Mouse (Mus musculus) hindbrain, embryonic 16.5 days (tissue): Measurements from ENCODE around the gene Lekr1. TPM values are rescaled to one million over a fixed set of nuclear protein-coding genes. Genes with fewer than 3 reads are reported as not detected.

ENCODE experiments used
- ATAC-seq: fragments of 200-750 bp; cut with Nextera tagmentation; 2 replicates; pipeline ENCODE4 v1.8.0; 2017; ENCODE audit warnings: moderate TSS enrichment, moderate library complexity
- H3K27ac ChIP-seq: fragments of 300-500 bp; sonication (generic); 2 replicates; pipeline ENCODE4 v1.5.1; 2014; ENCODE audit warnings: low read depth, mild to moderate bottlenecking, control low read depth, low read length, moderate library complexity
- H3K27me3 ChIP-seq: fragments of 300-500 bp; sonication (generic); replicated peaks from 2 replicates; pipeline ENCODE4 v1.6.1; 2014; ENCODE audit warnings: low read length; ENCODE audit not compliant: control insufficient read depth, insufficient read depth
- H3K36me3 ChIP-seq: fragments of 300-500 bp; sonication (generic); 2 replicates; pipeline ENCODE4 v1.6.1; 2014; ENCODE audit warnings: mild to moderate bottlenecking, low read length, moderate library complexity, mixed read lengths; ENCODE audit not compliant: control insufficient read depth, insufficient read depth
- H3K4me1 ChIP-seq: fragments of 300-500 bp; sonication (generic); 2 replicates; pipeline ENCODE4 v1.6.1; 2014; ENCODE audit warnings: low read depth, low read length; ENCODE audit not compliant: control insufficient read depth, insufficient read depth
- H3K4me2 ChIP-seq: fragments of 300-500 bp; sonication (generic); 2 replicates; pipeline ENCODE4 v1.6.1; 2014; ENCODE audit warnings: mild to moderate bottlenecking, low read length, control low read depth, moderate library complexity
- H3K4me3 ChIP-seq: fragments of 300-500 bp; sonication (generic); 2 replicates; pipeline ENCODE4 v1.5.1; 2014; ENCODE audit warnings: mild to moderate bottlenecking, low read length, control low read depth, moderate library complexity
- H3K9ac ChIP-seq: fragments of 300-500 bp; sonication (generic); 2 replicates; pipeline ENCODE4 v1.6.1; 2014; ENCODE audit warnings: low read depth, mild to moderate bottlenecking, control low read depth, low read length, moderate library complexity
- H3K9me3 ChIP-seq: fragments of 300-500 bp; sonication (generic); 2 replicates; pipeline ENCODE4 v1.6.1; 2014; ENCODE audit warnings: mild to moderate bottlenecking, low read length, moderate library complexity; ENCODE audit not compliant: control insufficient read depth
- WGBS: fragments of 180-500 bp; shearing (Covaris S2); extraction: QIAGEN DNeasy Blood & Tissue Kit; methylation state at CpG from one replicate; pipeline ENCODE4 v1.1.7; 2014; 5-methylcytosine and 5-hydroxymethylcytosine counted together
- polyA plus RNA-seq: library from polyadenylated mRNA; unstranded; fragments of >200 nt; fragmentation: Nextera tagmentation; extraction: Ambion mirVana; gene quantifications from 2 replicates; pipeline ENCODE4 v1.2.1, GENCODE M21; 2015

Gene Lekr1
- polyA plus RNA-seq, 1 experiment from 2014 or later, result 7.2 TPM

DNA sequence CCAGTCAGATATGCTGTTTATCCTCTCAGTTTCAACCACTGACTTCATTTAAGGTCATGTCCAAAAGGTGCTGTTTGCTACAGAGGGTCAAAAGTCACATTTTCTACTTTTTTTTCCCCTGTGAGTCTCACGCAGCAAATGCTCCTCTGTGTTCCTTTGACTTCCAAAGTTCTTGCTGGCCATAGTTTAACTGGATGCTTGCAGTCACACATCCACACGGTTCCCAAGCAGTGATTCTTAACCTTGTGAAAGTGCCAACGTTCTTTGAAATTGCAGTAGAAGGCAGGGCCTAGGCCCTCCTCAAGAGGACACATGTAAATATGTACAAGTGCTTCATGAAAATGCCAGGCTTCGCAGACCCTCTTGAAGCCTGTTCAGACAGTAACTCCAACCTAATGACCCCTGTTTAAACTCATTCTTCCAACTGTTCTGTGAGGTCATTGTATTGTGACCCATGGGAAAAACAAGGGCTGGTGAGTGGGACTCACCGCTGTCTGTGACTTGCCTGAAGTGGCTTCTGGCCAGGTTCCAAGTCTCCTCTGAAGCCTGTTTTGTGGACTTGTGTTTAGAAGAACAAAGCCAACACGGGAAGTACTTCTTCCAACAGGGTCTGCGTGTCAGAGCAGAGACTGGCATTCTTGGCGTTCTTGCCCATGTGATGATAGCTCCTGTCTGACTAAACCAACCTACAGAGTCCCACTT, 179.0 kb downstream of the Lekr1 start:
- H3K27me3 ChIP-seq, result no peaks in the 10 kb centered on the region
- no peaks in the 10 kb centered on the region for H3K36me3 ChIP-seq
- no peaks in the 10 kb centered on the region for H3K4me1 ChIP-seq
- H3K9ac ChIP-seq, result no peak overlapping the region
- 56% methylated on average over 8 of the region's 8 CpGs for WGBS
- no peak overlapping the region for H3K27ac ChIP-seq
- no peak overlapping the region for H3K4me2 ChIP-seq
- H3K9me3 ChIP-seq, result no peaks in the 10 kb centered on the region
- no peak for ATAC-seq
- no peak overlapping the region for H3K4me3 ChIP-seq

DNA sequence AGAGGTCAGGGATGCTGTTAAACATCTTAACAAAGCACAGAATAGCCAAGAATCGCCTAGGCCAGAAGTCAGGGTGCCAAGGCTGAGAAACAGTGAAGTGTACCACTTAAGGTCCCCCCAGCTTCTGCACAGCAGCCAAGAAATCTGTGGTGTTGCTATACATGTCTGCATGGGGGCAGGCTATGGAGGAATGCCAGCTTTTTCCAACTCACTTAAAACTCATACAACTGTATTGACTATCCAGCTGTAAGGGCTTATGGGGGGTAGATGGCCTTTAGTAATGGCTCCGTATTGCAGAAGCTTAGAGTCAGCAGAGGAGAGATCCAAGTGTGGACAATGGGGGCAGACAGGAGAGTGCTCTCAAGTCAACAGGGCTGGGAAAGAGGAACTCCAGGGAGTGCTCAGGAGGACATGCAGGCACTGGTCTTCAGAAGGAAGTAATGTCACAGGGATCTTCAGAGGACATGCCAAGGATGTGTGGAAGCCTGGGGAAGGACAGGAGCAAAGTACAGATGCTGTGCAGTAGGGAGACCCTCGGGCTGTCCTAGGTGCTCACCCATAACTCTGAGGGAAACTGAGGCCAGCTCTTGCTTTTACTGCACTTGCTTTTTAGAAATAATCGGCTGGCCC, 181.2 kb downstream of the Lekr1 start:
- no peak overlapping the region for H3K4me2 ChIP-seq
- ATAC-seq, result no peak
- H3K9me3 ChIP-seq, result no peaks in the 10 kb centered on the region
- no peak overlapping the region for H3K27ac ChIP-seq
- WGBS, result 71% methylated on average over 4 of the region's 4 CpGs
- no peak overlapping the region for H3K4me3 ChIP-seq
- no peaks in the 10 kb centered on the region for H3K27me3 ChIP-seq
- H3K36me3 ChIP-seq, result no peaks in the 10 kb centered on the region
- H3K9ac ChIP-seq, result no peak overlapping the region
- no peaks in the 10 kb centered on the region for H3K4me1 ChIP-seq

DNA sequence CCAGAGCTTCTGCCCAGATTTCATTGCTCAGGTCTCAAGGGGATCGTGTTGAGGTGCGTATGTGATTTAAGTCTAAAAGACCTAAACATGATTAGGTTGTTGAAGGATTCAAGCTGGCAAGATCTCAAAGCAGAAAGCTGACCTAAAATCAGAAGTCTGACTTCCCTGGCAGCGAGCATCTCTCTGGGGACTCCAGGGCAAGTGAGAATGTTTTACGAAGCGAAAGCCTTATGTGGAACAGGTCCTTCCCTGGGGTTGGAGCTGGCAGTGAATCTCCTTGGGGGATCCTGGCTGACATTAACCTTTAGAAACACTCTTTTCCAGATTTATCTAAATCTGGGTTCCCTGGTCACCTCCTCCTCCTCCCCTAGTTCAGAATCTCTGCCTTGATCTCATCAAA, 187.7 kb downstream of the Lekr1 start:
- Histone ChIP-seq H3K36me3 (no peaks in the 10 kb centered on the region), H3K9ac (no peak overlapping the region), H3K9me3 (no peaks in the 10 kb centered on the region), H3K27me3 (no peaks in the 10 kb centered on the region), H3K4me2 (no peak overlapping the region), H3K4me3 (no peak overlapping the region), H3K27ac (no peak overlapping the region), H3K4me1 (peaks cover 3% of the 10 kb centered on the region)
- WGBS, result 80% methylated on average over 5 of the region's 5 CpGs
- no peak for ATAC-seq

DNA sequence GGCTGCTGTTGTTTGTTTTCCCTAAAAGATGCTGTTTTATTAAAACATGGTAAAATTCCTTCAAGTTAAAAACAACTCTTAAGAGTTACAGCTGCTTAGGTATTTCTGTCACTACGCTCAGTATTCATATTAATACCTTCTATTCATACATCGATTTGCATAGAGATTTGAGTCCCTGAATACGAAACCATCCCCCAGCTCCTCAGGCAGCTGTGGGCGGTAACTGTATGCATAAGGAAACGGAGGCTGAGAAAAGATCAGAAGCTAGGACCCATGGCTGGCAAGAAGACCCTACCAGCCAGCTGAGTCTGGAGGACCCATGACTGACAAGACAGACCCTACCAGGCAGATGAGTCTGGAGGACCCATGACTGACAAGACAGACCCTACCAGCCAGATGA, 189.5 kb downstream of the Lekr1 start:
- peaks cover 6% of the 10 kb centered on the region for H3K4me1 ChIP-seq
- ATAC-seq, result no peak
- no peak overlapping the region for H3K27ac ChIP-seq
- no peak overlapping the region for H3K4me3 ChIP-seq
- H3K9ac ChIP-seq, result no peak overlapping the region
- H3K27me3 ChIP-seq, result no peaks in the 10 kb centered on the region
- no peaks in the 10 kb centered on the region for H3K9me3 ChIP-seq
- H3K4me2 ChIP-seq, result no peak overlapping the region
- WGBS, result 87% methylated on average over 5 of the region's 5 CpGs
- no peaks in the 10 kb centered on the region for H3K36me3 ChIP-seq

DNA sequence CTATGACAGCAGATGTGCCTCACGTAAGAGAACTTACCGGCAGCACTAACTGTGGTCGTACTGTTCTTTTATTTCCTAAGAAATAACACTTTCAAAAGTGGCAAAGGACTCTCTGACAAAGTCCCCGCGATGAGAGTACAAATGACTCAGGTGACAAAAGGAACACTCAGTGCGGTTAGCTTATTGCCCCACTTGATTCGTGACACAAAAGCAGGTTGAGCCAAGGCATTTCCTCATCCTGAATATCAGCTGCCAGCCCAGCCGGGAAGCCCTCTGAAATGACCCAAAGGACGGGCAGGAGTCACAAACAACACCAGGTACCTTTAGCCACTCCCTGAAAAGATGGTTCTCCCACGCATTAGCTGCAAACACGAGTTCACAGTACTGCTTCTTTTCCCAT, 192.1 kb downstream of the Lekr1 start:
- no peak overlapping the region for H3K27ac ChIP-seq
- H3K4me3 ChIP-seq, result no peak overlapping the region
- no peaks in the 10 kb centered on the region for H3K27me3 ChIP-seq
- ATAC-seq, result no peak
- peaks cover 17% of the 10 kb centered on the region for H3K4me1 ChIP-seq
- no peak overlapping the region for H3K4me2 ChIP-seq
- no peak overlapping the region for H3K9ac ChIP-seq
- H3K9me3 ChIP-seq, result no peaks in the 10 kb centered on the region
- WGBS, result 43% methylated on average over 11 of the region's 11 CpGs
- H3K36me3 ChIP-seq, result no peaks in the 10 kb centered on the region

DNA sequence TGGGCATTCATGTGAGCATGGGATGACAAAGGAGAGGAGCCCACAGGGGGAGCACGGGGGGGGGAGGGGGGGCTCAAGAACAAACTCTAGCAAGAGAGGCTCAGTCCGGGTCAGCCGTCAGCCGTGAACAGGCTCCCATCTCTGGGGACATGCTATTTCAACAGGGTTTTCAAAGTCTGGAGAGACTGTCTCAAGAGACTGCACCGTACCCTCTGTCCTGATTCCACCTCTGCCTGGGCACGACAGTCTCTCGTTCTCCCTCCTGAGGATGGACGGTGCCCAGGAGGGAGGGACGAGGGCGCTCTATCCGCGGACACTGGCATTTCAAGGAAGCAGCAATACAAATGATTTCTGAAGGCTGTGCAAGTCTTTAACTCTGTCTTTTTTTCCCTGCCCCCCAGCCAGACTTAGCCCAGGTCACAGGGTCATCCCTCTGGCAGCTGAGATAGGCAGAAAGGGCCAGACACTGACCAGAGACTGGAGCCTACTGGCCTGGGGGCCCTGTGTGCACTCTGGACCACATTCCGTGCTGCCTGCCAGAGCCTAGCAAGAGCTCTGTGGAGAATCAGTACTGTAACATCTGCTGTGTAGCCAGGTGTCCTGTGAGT, 192.8 kb downstream of the Lekr1 start:
- Histone ChIP-seq H3K36me3 (no peaks in the 10 kb centered on the region), H3K9ac (no peak overlapping the region)

DNA sequence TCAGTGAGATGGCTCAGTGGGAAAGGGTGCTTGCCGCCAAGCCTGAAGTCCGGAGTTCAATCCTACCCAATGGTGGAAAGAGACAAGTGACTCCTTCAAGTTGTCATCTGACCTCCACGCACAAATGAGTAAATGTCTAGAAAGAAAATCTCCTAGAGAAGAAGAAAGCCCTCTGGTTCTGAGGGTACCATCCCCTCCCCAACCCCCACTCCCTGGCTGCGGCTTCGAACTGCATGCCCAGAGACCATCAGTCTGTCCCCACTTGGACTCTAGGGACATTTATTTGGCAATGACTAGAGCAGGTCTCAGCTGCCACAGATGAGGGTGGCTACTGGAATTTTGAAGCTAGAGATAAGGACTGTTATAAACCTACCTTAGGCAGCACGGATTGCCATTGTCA, 193.7 kb downstream of the Lekr1 start:
- no peaks in the 10 kb centered on the region for H3K36me3 ChIP-seq
- H3K4me1 ChIP-seq, result peaks cover 27% of the 10 kb centered on the region
- H3K4me2 ChIP-seq, result no peak overlapping the region
- no peak overlapping the region for H3K4me3 ChIP-seq
- H3K9ac ChIP-seq, result no peak overlapping the region
- WGBS, result 84% methylated on average over 6 of the region's 6 CpGs
- H3K27me3 ChIP-seq, result no peaks in the 10 kb centered on the region
- H3K9me3 ChIP-seq, result no peaks in the 10 kb centered on the region
- no peak overlapping the region for H3K27ac ChIP-seq
- ATAC-seq, result no peak

More for the DNA sequence above, 192.8 kb downstream of the Lekr1 start:
- H3K4me2 ChIP-seq, result 0 out of 2 replicates have a peak overlapping the region, but pooled peaks have one; percentile 5
- no peak for ATAC-seq
- WGBS, result 10% methylated on average over 13 of the region's 13 CpGs
- H3K4me3 ChIP-seq, result no peak overlapping the region
- no peaks in the 10 kb centered on the region for H3K9me3 ChIP-seq
- H3K27ac ChIP-seq, result no peak overlapping the region
- no peaks in the 10 kb centered on the region for H3K27me3 ChIP-seq
- peaks cover 23% of the 10 kb centered on the region for H3K4me1 ChIP-seq

DNA sequence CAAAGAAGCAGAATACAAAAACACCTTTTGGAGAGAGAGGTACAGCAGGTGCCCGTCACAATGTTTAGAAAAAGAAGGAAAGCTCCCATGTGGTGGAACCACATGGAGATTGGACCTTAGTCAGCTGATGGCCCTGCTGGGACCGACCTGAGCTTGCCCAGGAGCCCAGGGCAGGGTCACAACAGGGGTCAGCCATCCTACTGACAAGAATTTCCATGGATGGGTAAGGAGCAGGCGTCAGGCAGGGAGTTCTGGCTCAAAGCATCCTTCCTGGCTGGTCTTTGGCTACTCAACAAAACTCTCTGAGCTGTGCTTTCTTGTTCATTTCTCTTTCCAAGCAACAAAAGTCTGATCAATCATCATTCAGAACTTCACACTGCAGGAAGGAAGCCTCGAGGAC, 194.9 kb downstream of the Lekr1 start:
- no peak for ATAC-seq
- peaks cover 27% of the 10 kb centered on the region for H3K4me1 ChIP-seq
- WGBS, result 19% methylated on average over 4 of the region's 4 CpGs
- no peak overlapping the region for H3K9ac ChIP-seq
- no peaks in the 10 kb centered on the region for H3K9me3 ChIP-seq
- no peaks in the 10 kb centered on the region for H3K27me3 ChIP-seq
- no peaks in the 10 kb centered on the region for H3K36me3 ChIP-seq
- H3K4me3 ChIP-seq, result no peak overlapping the region
- H3K27ac ChIP-seq, result no peak overlapping the region
- H3K4me2 ChIP-seq, result no peak overlapping the region

DNA sequence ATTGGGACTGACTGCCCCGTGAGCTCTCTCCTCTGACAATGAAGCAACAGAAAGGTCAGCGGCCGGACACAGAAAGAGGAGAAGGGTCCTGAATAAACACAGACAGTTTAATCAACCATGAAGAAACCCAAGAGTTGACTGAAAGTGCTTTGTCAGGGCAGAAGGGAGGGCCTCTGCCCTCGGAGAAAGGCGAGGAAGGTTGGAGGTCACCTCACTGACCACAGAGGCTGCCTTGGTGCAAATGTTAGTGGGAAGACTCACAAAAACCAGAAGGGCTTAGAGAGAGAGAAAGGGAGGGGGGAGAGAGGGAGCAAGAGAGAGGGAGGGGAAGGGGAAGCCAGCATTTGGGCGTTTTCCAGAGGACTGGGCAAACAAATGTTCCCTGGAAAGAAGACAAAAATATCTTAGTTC, 195.4 kb downstream of the Lekr1 start:
- no peak; the same call in 1 of the 2 replicates for ATAC-seq
- WGBS, result 9% methylated on average over 6 of the region's 6 CpGs
- no peaks in the 10 kb centered on the region for H3K27me3 ChIP-seq
- no peak overlapping the region for H3K4me3 ChIP-seq
- H3K36me3 ChIP-seq, result no peaks in the 10 kb centered on the region
- no peak overlapping the region for H3K27ac ChIP-seq
- H3K4me2 ChIP-seq, result peak overlapping the region; percentile 13
- H3K9me3 ChIP-seq, result no peaks in the 10 kb centered on the region
- H3K4me1 ChIP-seq, result peaks cover 27% of the 10 kb centered on the region
- H3K9ac ChIP-seq, result no peak overlapping the region
